Mouse (Mus musculus): Measurements from ENCODE around the gene Pbx3. TPM values are rescaled to one million over a fixed set of nuclear protein-coding genes. Genes with fewer than 3 reads are reported as not detected.

The Pbx3 gene
- polyA plus RNA-seq, 1 experiment from 2014 or later, result 47.2 TPM

- POLR2A ChIA-PET, result no interaction called here
- no peaks in the 10 kb centered on the region for H3K27me3 ChIP-seq
- ATAC-seq, result no peak
- no peak for TF ChIP-seq CTCF (IDR thresholded peaks at IDR 0.05)
- CTCF ChIA-PET, result no interaction called here
- in situ Hi-C loops (cut with MboI; ENCODE audit: low pct_unique_long_range_greater_than_20kb), result no loop called here
- DNase-seq (ENCODE audit: low read depth, low spot score), result no peak
These were observed 179.7 kb downstream of the Pbx3 start for GRCm38 (mm10) chr2:34193276-34193675.

DNA sequence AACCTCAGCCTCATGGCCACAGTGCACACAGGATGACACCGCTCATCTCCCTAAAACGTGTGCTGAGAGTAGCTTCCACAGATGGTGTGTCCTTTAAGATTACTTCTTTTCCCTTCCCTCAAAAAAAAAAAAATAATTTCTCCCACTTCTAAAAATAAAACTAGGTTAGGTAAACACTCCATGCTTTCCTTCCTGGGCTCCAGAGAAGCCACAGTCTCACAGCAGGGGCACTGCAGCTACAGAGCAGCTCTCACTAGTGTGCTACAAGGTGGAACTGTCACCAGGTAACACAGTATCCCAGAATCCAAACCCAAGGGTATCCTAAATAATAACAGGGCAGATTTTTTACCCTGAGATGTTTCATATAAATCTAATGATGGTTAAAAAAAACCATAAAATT is 185.6 kb downstream of the Pbx3 start:
- CTCF ChIA-PET, result interaction anchor here (1.4 kb wide), 1 partner anchor 10 kb away, joined by 5 read pairs; no protein-coding TSS in a partner anchor

DNA sequence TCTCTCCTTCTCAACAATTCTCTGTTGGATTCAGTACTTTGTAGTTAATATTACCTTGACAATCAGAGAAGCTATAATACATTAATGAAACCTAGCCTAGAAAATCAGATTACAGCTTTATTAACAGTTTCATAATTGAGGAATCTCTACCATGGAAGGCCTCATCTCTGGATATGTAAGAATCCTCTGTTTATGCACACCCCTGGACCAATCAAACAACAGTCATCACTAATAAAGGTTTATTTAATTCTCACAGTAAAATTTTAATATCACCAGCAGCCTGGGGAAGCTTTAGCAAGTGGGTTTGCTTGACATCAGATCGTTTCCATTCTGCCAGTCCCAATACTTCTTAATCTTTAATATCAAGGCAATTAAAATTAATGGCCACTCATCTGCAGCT is 191.3 kb downstream of the Pbx3 start:
- TF ChIP-seq CTCF (IDR thresholded peaks at IDR 0.05), result no peak
- in situ Hi-C loops (cut with MboI; ENCODE audit: low pct_unique_long_range_greater_than_20kb), result no loop called here
- no peak for DNase-seq (ENCODE audit: low read depth, low spot score)
- H3K27me3 ChIP-seq, result no peaks in the 10 kb centered on the region
- CTCF ChIA-PET, result no interaction called here
- no peak for ATAC-seq
- POLR2A ChIA-PET, result no interaction called here

More for the DNA sequence above, 185.6 kb downstream of the Pbx3 start:
- ATAC-seq, result no peak
- no peaks in the 10 kb centered on the region for H3K27me3 ChIP-seq
- in situ Hi-C loops (cut with MboI; ENCODE audit: low pct_unique_long_range_greater_than_20kb), result no loop called here
- POLR2A ChIA-PET, result interaction anchor here (0.6 kb wide), 1 partner anchor 43 kb away, joined by 3 read pairs; no protein-coding TSS in a partner anchor
- no peak for TF ChIP-seq CTCF (IDR thresholded peaks at IDR 0.05)
- DNase-seq (ENCODE audit: low read depth, low spot score), result no peak

GRCm38 (mm10) chr2:34179299-34179698 is 193.6 kb downstream of the Pbx3 start:
- ATAC-seq, result no peak
- H3K27me3 ChIP-seq, result no peaks in the 10 kb centered on the region
- no peak for TF ChIP-seq CTCF (IDR thresholded peaks at IDR 0.05)
- no peak for DNase-seq (ENCODE audit: low read depth, low spot score)
- in situ Hi-C loops (cut with MboI; ENCODE audit: low pct_unique_long_range_greater_than_20kb), result no loop called here
- ChIA-PET POLR2A (no interaction called here), CTCF (no interaction called here)

DNA sequence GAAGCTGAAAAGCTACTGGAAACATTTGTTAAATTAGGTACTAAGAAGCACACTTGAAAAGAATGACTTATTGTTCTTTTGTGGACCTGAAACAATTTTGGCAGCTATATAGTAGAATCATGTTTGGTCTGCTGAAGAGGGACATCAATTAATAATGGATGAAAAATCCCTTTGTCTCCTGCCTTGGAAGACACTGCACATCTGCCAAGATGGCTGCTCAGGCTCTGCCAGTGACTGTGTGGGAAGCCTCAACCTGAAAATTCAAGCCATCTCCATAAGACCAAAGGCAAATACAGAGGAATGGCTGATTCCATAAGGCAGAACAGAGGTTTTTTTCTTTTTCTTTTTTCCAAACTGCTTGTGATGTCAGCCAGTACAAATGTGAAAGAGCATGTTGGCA is 194.3 kb downstream of the Pbx3 start:
- H3K27me3 ChIP-seq, result no peaks in the 10 kb centered on the region
- DNase-seq (ENCODE audit: low read depth, low spot score) (no peak), ATAC-seq (no peak)
- ChIA-PET CTCF (no interaction called here), POLR2A (no interaction called here)
- TF ChIP-seq CTCF (IDR thresholded peaks at IDR 0.05), result no peak
- in situ Hi-C loops (cut with MboI; ENCODE audit: low pct_unique_long_range_greater_than_20kb), result no loop called here

DNA sequence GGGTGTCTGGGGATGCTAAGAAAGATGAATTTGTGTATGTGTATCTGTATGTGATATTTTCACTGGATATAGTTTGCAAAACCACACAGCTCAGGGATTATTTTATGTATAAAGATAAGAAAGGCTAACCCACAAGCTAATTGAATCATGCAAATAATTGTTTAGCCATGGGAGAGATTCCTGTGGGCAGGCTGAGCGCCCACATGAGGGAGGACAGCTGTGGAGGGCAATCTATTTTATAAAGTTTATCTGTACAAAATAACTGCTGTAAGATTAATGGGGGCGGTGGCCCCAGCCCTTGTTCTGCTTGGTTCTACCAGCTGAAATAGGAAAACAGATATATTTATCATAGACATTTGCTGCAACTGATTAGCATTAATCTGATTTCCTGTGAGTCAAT is 202.5 kb downstream of the Pbx3 start:
- in situ Hi-C loops (cut with MboI; ENCODE audit: low pct_unique_long_range_greater_than_20kb), result no loop called here
- DNase-seq (ENCODE audit: low read depth, low spot score), result no peak
- ATAC-seq, result no peak
- TF ChIP-seq CTCF (IDR thresholded peaks at IDR 0.05), result no peak
- POLR2A ChIA-PET, result no interaction called here
- no peaks in the 10 kb centered on the region for H3K27me3 ChIP-seq
- CTCF ChIA-PET, result no interaction called here

DNA sequence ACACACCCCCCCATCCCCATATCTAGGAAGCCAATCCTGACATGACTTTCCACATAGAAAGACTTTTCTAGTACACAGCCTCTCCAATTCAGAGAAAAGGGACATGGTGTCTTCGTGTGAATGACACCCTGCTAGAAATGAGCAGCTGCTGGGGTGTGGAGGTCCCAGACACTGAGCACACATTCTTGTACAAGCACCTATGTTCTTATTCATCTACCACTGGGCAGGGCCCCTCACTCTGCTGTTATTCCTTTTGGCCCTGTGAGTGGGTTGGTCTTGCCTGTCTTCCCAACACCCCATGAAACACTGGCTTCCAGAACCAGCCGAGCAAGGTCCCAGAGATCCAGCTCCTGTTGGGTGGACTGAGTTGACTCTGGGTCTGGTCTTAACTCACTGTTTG is 203.3 kb downstream of the Pbx3 start:
- POLR2A ChIA-PET, result no interaction called here

DNA sequence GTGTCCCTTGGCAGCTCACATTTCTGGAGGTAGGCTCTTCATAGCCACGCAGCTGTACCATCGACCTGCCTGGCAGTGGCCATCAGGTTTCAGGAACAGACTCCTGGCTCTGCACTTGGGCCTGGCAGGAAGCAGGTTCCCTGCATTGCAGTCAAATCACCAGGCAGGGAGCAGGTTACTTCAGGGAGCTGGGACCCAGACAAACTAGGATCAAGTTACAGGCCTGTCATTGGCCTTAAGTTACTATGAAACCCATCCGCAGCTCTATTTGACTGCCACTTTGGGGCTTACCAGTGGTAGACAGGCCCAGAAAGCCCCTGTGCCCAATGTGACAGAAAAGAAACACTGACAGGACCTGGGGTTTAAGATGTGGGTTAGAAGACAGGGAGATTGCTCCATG is 204.8 kb downstream of the Pbx3 start:
- ChIA-PET CTCF (interaction anchor here (0.9 to 1.7 kb wide), 2 partner anchors 10 to 36 kb away, joined by 3 read pairs; no protein-coding TSS in a partner anchor), POLR2A (no interaction called here)
- H3K27me3 ChIP-seq, result no peaks in the 10 kb centered on the region
- DNase-seq (ENCODE audit: low read depth, low spot score), result no peak
- in situ Hi-C loops (cut with MboI; ENCODE audit: low pct_unique_long_range_greater_than_20kb), result no loop called here
- no peak for TF ChIP-seq CTCF (IDR thresholded peaks at IDR 0.05)
- no peak for ATAC-seq

More for the DNA sequence above, 203.3 kb downstream of the Pbx3 start:
- in situ Hi-C loops (cut with MboI; ENCODE audit: low pct_unique_long_range_greater_than_20kb), result no loop called here
- H3K27me3 ChIP-seq, result no peaks in the 10 kb centered on the region
- TF ChIP-seq CTCF (IDR thresholded peaks at IDR 0.05), result no peak
- CTCF ChIA-PET, result no interaction called here
- no peak for ATAC-seq
- DNase-seq (ENCODE audit: low read depth, low spot score), result no peak

GRCm38 (mm10) chr2:34162484-34162883 is 210.5 kb downstream of the Pbx3 start:
- no peak for TF ChIP-seq CTCF (IDR thresholded peaks at IDR 0.05)
- H3K27me3 ChIP-seq, result no peaks in the 10 kb centered on the region
- ChIA-PET CTCF (no interaction called here), POLR2A (no interaction called here)
- in situ Hi-C loops (cut with MboI; ENCODE audit: low pct_unique_long_range_greater_than_20kb), result no loop called here
- ATAC-seq (no peak), DNase-seq (ENCODE audit: low read depth, low spot score) (no peak)

DNA sequence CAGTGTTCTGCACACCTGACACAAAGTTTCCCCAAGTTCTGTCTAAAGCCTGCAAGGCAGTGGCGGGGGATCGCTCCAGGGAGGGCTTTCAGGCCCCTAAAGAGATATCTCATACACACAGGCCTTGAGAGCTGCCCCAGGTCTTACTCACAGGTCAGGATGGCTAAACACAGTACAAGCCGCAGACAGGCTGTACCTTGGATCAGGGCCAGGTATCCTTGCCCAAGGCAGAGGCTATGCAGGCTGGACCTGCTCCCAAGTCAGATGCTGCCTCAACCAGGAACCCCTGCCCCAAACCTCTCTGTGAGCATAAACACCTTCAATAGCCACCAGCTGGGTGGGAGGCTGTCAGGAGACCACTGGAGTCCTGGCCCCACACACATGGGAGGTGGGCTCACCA is 215.2 kb downstream of the Pbx3 start:
- TF ChIP-seq CTCF (IDR thresholded peaks at IDR 0.05), result no peak
- ChIA-PET CTCF (interaction anchor here (0.7 kb wide), 1 partner anchor 10 kb away, joined by 3 read pairs; no protein-coding TSS in a partner anchor), POLR2A (no interaction called here)
- H3K27me3 ChIP-seq, result no peaks in the 10 kb centered on the region
- no peak for ATAC-seq
- in situ Hi-C loops (cut with MboI; ENCODE audit: low pct_unique_long_range_greater_than_20kb), result no loop called here
- DNase-seq (ENCODE audit: low read depth, low spot score), result no peak

DNA sequence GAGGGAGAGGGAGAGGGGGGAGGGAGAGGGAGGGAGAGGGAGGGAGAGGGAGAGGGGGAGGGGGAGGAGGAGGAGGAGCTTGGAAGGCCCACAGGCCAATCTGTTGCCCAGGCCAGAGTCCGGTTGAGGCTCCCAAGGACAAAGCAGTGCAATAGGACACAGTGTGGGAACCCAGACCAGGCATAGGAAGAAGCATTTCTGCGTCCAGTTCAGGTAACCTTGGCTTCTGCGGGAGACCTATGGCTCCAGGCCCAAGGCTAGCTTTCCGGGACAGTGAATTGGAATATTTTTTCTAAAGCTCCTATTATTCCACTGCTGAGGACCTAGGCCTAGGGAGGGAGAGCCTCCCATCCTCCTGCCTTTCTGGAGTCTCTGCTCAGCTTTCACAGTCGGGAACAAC is 218.1 kb downstream of the Pbx3 start:
- DNase-seq (ENCODE audit: low read depth, low spot score), result no peak
- TF ChIP-seq CTCF (IDR thresholded peaks at IDR 0.05), result no peak
- CTCF ChIA-PET, result no interaction called here
- H3K27me3 ChIP-seq, result no peaks in the 10 kb centered on the region
- in situ Hi-C loops (cut with MboI; ENCODE audit: low pct_unique_long_range_greater_than_20kb), result no loop called here
- no peak for ATAC-seq
- POLR2A ChIA-PET, result no interaction called here

DNA sequence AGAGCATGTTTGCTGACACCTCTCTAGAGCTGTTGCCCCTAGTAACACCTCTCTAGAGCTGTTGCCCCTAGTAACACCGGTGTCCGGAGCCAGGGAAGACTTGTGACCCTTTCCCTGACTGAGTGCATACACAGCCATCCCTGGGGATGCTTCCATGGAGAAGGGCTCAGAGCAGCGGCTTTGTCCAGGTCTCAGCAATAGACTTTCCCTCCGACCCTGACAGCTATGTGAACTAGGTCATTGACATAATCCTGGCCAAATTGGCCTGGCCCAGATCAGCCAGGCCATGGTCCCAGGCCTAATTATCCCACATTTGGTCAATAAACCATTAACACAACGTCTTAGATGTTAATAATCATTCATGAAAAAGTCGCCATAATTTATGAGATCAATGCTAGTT is 219.6 kb downstream of the Pbx3 start:
- CTCF ChIA-PET, result no interaction called here
- POLR2A ChIA-PET, result interaction anchor here (0.6 kb wide), 1 partner anchor 81 kb away, joined by 5 read pairs; no protein-coding TSS in a partner anchor
- in situ Hi-C loops (cut with MboI; ENCODE audit: low pct_unique_long_range_greater_than_20kb), result no loop called here
- no peak for TF ChIP-seq CTCF (IDR thresholded peaks at IDR 0.05)
- DNase-seq (ENCODE audit: low read depth, low spot score) (no peak), ATAC-seq (no peak)
- H3K27me3 ChIP-seq, result peaks cover 2% of the 10 kb centered on the region

Data from Patski (cell line).